Mouse (Mus musculus) limb, embryonic 12.5 days (tissue): ENCODE measurements around the gene Hmcn1. TPM values are rescaled to one million over a fixed set of nuclear protein-coding genes. Genes with fewer than 3 reads are reported as not detected.

ENCODE experiments used
- ATAC-seq: fragments of 200-750 bp; cut with Nextera tagmentation; 2 replicates; pipeline ENCODE4 v1.8.0; 2017; ENCODE audit warnings: low read depth, moderate TSS enrichment; ENCODE audit not compliant: insufficient number of reproducible peaks, insufficient read depth, low FRiP score, low TSS enrichment
- H3K27ac ChIP-seq: fragments of 300-500 bp; sonication (generic); 2 replicates; pipeline ENCODE4 v1.5.1; 2016; ENCODE audit warnings: mild to moderate bottlenecking, moderate library complexity
- H3K27me3 ChIP-seq: fragments of 300-500 bp; sonication (generic); 2 replicates; pipeline ENCODE4 v1.6.1; 2016; ENCODE audit warnings: mild to moderate bottlenecking, moderate library complexity
- H3K36me3 ChIP-seq: fragments of 300-500 bp; sonication (generic); 2 replicates; pipeline ENCODE4 v1.6.1; 2016; ENCODE audit warnings: mild to moderate bottlenecking, moderate library complexity
- H3K4me1 ChIP-seq: fragments of 300-500 bp; sonication (generic); replicated peaks from 2 replicates; pipeline ENCODE4 v1.6.1; 2016
- H3K4me2 ChIP-seq: fragments of 300-500 bp; sonication (generic); 2 replicates; pipeline ENCODE4 v1.6.1; 2016; ENCODE audit warnings: mild to moderate bottlenecking, moderate library complexity
- H3K4me3 ChIP-seq: fragments of 300-500 bp; sonication (generic); replicated peaks from 2 replicates; pipeline ENCODE4 v1.5.1; 2016; ENCODE audit warnings: mild to moderate bottlenecking
- H3K9ac ChIP-seq: fragments of 300-500 bp; sonication (generic); replicated peaks from 2 replicates; pipeline ENCODE4 v1.6.1; 2016; ENCODE audit warnings: mild to moderate bottlenecking, moderate library complexity
- H3K9me3 ChIP-seq: fragments of 300-500 bp; sonication (generic); 2 replicates; pipeline ENCODE4 v1.6.1; 2016; ENCODE audit warnings: mild to moderate bottlenecking, moderate library complexity
- WGBS: fragments of 180-500 bp; shearing (Covaris S2); methylation state at CpG from one replicate; pipeline ENCODE4 v1.1.7; 2016; 5-methylcytosine and 5-hydroxymethylcytosine counted together
- polyA plus RNA-seq: library from polyadenylated mRNA; unstranded; fragments of >200 nt; fragmentation: Nextera tagmentation; extraction: Ambion mirVana; gene quantifications from 2 replicates; pipeline ENCODE4 v1.2.1, GENCODE M21; 2016

Gene Hmcn1
- polyA plus RNA-seq, 1 experiment from 2014 or later: 25.6 TPM

DNA sequence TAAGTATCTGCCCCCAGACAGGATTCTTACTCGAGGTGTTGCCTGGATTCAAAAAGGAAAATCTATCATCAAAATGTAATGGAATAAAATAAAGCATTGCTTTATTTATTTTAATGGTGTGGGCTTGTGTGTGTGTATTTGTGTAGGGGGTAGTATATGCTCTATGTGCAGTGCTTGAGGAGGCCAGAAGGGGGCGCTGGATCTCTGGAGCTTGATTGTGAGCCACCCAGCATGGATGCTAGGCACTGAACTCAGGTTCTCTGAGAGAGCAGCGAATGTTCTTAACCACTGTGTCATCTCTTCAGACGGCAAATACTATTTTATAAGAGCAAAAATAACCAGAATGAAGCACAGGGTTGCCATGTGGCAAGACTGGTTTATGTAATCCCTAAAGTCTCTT, 360.7 kb downstream of the Hmcn1 start:
- Histone ChIP-seq H3K9me3 (no peaks in the 10 kb centered on the region), H3K4me2 (no peak overlapping the region), H3K27ac (no peak overlapping the region), H3K27me3 (no peaks in the 10 kb centered on the region), H3K9ac (no peak overlapping the region), H3K4me1 (no peaks in the 10 kb centered on the region; the same call in 1 of the 2 replicates), H3K4me3 (no peak overlapping the region), H3K36me3 (peaks cover 54% of the 10 kb centered on the region)
- no peak for ATAC-seq
- WGBS: 74% methylated on average over 4 of the region's 4 CpGs

DNA sequence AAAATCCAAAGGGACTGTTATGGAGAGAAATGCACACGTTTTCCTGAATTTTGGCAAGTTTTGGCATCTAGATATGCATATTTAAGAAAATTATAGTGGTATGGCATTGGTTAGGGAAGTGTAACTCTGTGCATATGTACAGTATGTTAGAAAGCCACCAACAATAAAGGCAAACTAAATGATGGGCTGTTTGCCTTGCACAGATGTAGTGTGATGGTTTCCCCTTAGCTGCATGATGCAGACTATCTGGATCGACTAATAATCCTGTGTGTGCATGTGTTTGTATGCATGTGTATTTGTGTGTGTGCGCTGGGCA, 361.4 kb downstream of the Hmcn1 start:
- H3K4me2 ChIP-seq: no peak overlapping the region
- no peak overlapping the region for H3K9ac ChIP-seq
- ATAC-seq: no peak
- H3K4me1 ChIP-seq: no peaks in the 10 kb centered on the region; the same call in 1 of the 2 replicates
- H3K27me3 ChIP-seq: no peaks in the 10 kb centered on the region
- WGBS: 83% methylated on average over 3 of the region's 3 CpGs
- H3K36me3 ChIP-seq: peaks cover 54% of the 10 kb centered on the region
- no peak overlapping the region for H3K27ac ChIP-seq
- H3K4me3 ChIP-seq: no peak overlapping the region
- no peaks in the 10 kb centered on the region for H3K9me3 ChIP-seq

DNA sequence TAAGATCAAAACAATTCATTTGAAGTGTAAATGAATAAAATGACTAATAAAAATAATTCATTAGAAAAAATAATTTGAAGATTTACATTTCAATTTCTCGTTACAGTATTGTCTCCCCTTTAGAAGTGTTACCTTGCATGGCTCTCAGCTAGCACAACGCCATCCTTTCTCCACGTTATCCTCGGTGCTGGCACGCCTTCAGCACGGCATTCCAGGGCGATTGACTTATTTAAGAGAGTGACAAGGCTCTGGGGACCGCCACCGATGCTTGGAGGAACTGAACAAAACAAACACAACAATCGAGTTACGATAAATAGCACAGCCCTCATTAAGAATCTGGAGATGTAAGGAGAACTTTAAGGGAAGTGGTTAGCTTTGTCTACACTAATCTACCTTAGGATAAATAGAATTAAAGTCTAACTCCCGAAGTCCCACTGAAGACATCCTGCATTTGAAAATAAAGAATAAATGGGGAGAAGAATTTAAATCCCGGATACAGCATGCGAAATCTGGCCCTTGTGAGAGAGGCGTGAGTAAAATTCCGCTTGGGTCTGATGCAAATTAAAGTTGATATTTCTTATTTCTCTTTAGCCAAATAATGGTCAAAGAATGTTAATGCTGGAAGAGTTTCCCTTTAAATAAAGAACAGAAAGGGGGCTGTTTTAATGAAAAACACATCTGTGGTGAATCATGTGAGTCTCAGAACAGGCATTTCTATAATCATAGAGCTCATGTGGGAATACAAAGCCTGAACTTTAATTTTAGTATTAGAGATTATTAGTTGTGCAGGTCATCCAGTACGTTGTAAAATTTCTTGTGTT, 362.0 kb downstream of the Hmcn1 start:
- Histone ChIP-seq H3K9me3 (no peaks in the 10 kb centered on the region), H3K27ac (peak overlapping the region; percentile 13; the same call in 1 of the 2 replicates), H3K36me3 (peaks cover 50% of the 10 kb centered on the region), H3K4me1 (no peaks in the 10 kb centered on the region; the same call in 1 of the 2 replicates), H3K9ac (no peak overlapping the region), H3K27me3 (no peaks in the 10 kb centered on the region), H3K4me3 (no peak overlapping the region), H3K4me2 (no peak overlapping the region)
- no peak for ATAC-seq
- WGBS: 80% methylated on average over 17 of the region's 17 CpGs

DNA sequence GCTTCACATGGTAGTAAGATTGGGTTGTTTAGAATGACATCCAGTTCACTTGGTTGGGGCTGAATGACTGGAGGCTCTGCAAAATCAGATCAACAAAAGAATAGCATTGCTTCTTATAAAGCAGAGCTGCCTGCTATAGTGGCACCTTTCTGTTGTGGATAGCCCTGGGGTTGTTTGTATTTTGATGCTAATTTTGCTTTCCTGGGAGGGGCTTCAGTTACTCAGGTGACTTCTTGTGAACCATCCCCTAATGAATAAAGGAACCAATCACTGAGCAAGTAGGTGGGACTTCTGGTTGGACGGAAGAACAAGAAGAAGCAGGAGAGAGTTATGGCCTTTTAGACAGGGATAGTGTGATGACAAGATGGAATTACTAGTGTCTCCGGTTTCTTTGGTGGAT, 370.0 kb downstream of the Hmcn1 start:
- peaks cover 61% of the 10 kb centered on the region for H3K36me3 ChIP-seq
- no peak for ATAC-seq
- no peak overlapping the region for H3K27ac ChIP-seq
- no peaks in the 10 kb centered on the region for H3K9me3 ChIP-seq
- H3K4me3 ChIP-seq: no peak overlapping the region
- no peaks in the 10 kb centered on the region; the same call in 1 of the 2 replicates for H3K4me1 ChIP-seq
- WGBS: 95% methylated on average over 2 of the region's 2 CpGs
- H3K9ac ChIP-seq: no peak overlapping the region
- no peaks in the 10 kb centered on the region for H3K27me3 ChIP-seq
- H3K4me2 ChIP-seq: no peak overlapping the region

DNA sequence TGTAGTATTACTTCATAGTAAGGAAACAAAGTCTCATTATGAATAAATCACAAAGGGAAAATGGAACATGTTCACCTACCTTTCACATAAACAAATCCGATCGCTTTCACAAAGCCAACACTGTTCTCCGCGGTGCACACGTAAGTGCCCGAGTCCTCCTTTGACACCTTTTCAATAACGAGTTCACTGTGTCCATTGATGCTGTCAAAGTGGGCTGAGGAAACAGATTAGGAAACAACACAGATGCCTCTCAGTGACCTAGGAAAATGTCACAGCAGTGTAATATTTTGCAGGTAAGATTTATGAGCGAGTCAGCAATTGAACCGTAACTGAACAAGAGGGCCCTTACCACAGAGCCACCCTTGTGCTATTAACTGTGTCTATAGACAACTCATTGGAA, 382.7 kb downstream of the Hmcn1 start:
- WGBS: 68% methylated on average over 9 of the region's 9 CpGs
- Histone ChIP-seq H3K27ac (no peak overlapping the region), H3K36me3 (peaks cover 39% of the 10 kb centered on the region), H3K9ac (no peak overlapping the region), H3K9me3 (no peaks in the 10 kb centered on the region), H3K4me1 (peaks cover 6% of the 10 kb centered on the region; the same call in 1 of the 2 replicates), H3K27me3 (no peaks in the 10 kb centered on the region), H3K4me2 (no peak overlapping the region), H3K4me3 (no peak overlapping the region)
- 0 out of 2 replicates have a peak, but pooled peaks have one; percentile 26 for ATAC-seq

DNA sequence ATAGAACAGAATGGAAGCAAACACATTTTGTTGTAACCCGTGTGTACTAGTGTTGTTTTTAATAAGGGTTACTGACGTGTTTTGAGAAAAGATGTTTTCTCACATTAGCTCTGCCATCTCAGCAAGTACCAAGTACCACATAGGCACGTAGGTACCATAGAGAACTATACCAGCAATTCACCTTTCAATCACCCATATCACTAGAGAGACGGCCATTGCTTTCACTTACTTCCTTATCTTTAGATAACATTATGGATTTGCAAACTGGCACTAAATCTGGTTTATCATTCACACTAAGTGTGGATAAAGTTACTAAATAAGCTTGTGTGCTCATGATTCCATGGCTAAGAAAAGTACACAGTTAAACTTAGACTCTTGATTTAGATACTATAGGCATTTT, 387.1 kb downstream of the Hmcn1 start:
- peaks cover 53% of the 10 kb centered on the region for H3K36me3 ChIP-seq

DNA sequence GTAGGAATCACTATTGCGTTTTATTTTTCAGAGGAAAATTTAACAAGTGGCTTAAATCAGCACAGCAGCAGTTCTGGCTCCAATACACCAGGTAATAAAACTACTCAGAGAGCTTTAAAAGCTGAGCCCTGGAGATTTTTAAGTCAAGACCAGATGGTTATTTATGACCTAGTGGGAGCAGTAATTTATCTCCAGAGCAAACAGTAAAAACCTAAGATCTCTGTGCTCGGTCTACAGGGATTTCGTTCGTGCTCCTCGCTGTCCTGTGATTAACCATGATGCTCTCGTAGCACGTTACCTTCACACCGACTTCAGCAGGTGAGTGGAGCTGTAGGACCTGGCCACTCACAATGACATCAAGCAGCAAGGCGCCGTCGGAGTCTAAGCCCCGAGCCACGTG, 399.6 kb downstream of the Hmcn1 start:
- 16% methylated on average over 13 of the region's 13 CpGs for WGBS
- peaks cover 30% of the 10 kb centered on the region for H3K4me1 ChIP-seq
- H3K9ac ChIP-seq: no peak overlapping the region
- peak overlapping the region; percentile 76; the same call in 1 of the 2 replicates for H3K27ac ChIP-seq
- peak overlapping the region; percentile 42 for H3K4me2 ChIP-seq
- H3K27me3 ChIP-seq: no peaks in the 10 kb centered on the region
- no peaks in the 10 kb centered on the region for H3K9me3 ChIP-seq
- peaks cover 26% of the 10 kb centered on the region for H3K36me3 ChIP-seq
- ATAC-seq: peak; percentile 67
- H3K4me3 ChIP-seq: no peak overlapping the region

More for the DNA sequence above, 387.1 kb downstream of the Hmcn1 start:
- Histone ChIP-seq H3K27ac (no peak overlapping the region), H3K9me3 (no peaks in the 10 kb centered on the region), H3K9ac (no peak overlapping the region), H3K4me2 (no peak overlapping the region), H3K4me1 (peaks cover 6% of the 10 kb centered on the region; the same call in 1 of the 2 replicates), H3K4me3 (no peak overlapping the region), H3K27me3 (no peaks in the 10 kb centered on the region)
- WGBS: 85% methylated on average over 4 of the region's 4 CpGs
- ATAC-seq: no peak

DNA sequence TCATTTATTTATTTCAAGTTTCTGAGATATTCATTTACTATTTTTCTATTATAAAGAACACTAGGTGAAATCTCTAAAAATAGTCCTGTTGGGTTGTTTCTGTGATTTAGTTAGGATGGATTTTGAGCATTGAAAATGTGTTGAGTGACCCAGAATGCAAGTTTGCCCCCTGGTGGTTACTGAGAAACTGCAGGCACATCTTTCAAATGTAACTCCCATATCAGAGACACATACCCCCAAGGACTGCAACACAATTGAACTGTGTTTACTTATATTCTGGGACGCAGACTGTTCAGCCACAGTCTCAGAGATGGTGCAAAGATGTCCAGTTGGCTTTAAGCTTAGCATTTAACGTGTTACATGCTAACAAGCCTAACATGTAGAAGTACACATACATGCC, 402.0 kb downstream of the Hmcn1 start:
- H3K4me1 ChIP-seq: peaks cover 37% of the 10 kb centered on the region
- no peaks in the 10 kb centered on the region for H3K9me3 ChIP-seq
- no peak overlapping the region for H3K27ac ChIP-seq
- no peak overlapping the region for H3K4me3 ChIP-seq
- H3K9ac ChIP-seq: no peak overlapping the region
- H3K27me3 ChIP-seq: no peaks in the 10 kb centered on the region
- H3K36me3 ChIP-seq: peaks cover 26% of the 10 kb centered on the region
- 44% methylated on average over 2 of the region's 2 CpGs for WGBS
- H3K4me2 ChIP-seq: no peak overlapping the region
- ATAC-seq: no peak

DNA sequence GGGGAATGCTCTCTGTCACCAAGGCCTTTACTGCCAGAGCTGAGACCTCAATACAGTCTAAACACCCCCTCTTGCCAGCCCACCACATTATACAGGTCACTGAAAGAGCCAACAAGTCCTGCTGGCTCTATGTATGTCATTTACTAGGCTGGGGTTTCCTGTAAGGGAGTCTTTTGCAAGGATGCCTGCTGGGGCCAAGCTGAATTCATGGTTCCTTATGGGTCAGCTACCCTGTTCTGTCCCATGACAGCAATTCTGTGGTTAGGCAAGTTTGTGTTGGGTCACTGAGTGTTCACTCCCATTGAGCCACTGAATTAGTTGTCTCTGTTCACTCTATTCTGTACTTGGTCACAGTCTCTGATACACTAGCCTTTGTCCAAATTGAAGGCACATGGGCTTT, 405.8 kb downstream of the Hmcn1 start:
- H3K27ac ChIP-seq: no peak overlapping the region; the same call in 1 of the 2 replicates
- ATAC-seq: no peak; the same call in 1 of the 2 replicates
- H3K9me3 ChIP-seq: no peaks in the 10 kb centered on the region
- H3K27me3 ChIP-seq: 0 out of 2 replicates have a peak, but pooled peaks cover 4% of the 10 kb centered on the region
- no peak overlapping the region for H3K4me3 ChIP-seq
- H3K9ac ChIP-seq: no peak overlapping the region
- peaks cover 7% of the 10 kb centered on the region; the same call in 1 of the 2 replicates for H3K4me1 ChIP-seq
- peaks cover 50% of the 10 kb centered on the region for H3K36me3 ChIP-seq
- no peak overlapping the region for H3K4me2 ChIP-seq

DNA sequence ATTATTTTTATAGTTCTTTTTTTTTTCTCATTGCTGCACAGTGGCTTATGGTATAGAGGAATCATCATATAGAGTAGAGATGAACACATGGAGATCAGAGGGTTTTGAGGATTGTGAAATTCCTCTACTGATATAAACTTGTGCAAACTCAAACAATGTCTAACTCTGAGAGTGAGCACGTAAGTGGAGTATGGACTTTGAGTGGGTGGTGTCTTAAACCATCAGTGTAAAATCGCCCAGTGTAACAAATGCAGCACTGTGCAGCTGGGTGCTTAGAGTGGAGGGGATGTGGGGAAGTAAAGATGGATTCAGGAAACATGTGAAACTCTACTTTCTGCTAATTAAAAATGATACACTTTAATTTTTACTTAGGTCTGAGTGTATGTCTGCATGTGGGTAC, 408.8 kb downstream of the Hmcn1 start:
- Histone ChIP-seq H3K4me3 (no peak overlapping the region), H3K27ac (no peak overlapping the region), H3K4me1 (peaks cover 7% of the 10 kb centered on the region; the same call in 1 of the 2 replicates), H3K9ac (no peak overlapping the region), H3K4me2 (no peak overlapping the region), H3K9me3 (no peaks in the 10 kb centered on the region), H3K27me3 (0 out of 2 replicates have a peak, but pooled peaks cover 4% of the 10 kb centered on the region), H3K36me3 (peaks cover 63% of the 10 kb centered on the region)
- no peak for ATAC-seq
- 85% methylated on average over 2 of the region's 2 CpGs for WGBS

DNA sequence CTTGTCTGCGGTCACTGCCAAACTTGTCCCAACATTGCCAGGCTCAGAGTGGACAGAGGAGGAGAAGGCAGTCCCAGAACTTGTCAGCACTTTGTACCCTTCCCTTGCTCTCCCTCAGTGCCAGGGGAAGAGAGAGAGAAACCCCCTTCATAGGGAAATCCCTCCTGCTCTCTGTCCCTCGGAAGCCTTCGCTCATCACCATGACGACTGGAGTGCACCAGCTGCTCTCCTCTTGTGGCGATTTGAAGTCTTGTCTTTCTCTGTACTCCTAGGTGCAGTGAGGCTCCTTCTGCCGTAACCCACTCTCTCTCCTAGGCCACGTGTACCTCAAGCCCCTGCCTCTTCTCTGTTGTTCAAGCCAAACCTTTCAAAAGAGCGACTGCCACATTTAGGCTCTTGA, 409.5 kb downstream of the Hmcn1 start:
- Histone ChIP-seq H3K36me3 (peaks cover 70% of the 10 kb centered on the region), H3K4me2 (no peak overlapping the region), H3K9me3 (no peaks in the 10 kb centered on the region), H3K4me1 (peaks cover 7% of the 10 kb centered on the region; the same call in 1 of the 2 replicates), H3K27me3 (0 out of 2 replicates have a peak, but pooled peaks cover 4% of the 10 kb centered on the region), H3K27ac (no peak overlapping the region), H3K4me3 (no peak overlapping the region), H3K9ac (peak overlapping the region; percentile 18; the same call in 1 of the 2 replicates)
- ATAC-seq: no peak
- 61% methylated on average over 8 of the region's 8 CpGs for WGBS
